Mouse (Mus musculus): ENCODE measurements around the gene Nfu1.
"Not testable (repeated sequence)": the region's sequence is repeated elsewhere in the genome, so short reads cannot be mapped to it uniquely, and the experiment has no call there.

The Nfu1 gene

DNA sequence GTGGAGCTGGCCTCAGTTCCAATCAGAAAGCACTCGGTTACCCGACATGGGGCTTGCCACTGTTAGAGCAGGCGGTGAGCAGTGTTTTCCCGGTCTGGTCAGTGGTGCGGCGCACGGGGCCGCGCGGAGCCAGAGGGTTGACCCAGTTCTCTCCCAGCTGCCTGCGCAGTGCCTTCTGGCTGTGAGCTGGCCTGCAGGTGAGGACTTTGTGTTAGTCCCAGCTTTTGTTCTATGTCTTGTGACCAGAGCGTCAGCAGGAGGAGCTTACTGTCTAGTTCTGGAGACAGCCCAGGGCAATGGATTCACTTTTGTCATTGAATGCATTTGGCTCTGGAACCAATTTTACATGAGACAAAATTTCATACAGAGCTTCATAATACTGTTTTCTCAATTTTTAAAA, 12.8 kb downstream of the Nfu1 start:
- no peak for DNase-seq (ENCODE audit: low spot score in 2 of 2)

DNA sequence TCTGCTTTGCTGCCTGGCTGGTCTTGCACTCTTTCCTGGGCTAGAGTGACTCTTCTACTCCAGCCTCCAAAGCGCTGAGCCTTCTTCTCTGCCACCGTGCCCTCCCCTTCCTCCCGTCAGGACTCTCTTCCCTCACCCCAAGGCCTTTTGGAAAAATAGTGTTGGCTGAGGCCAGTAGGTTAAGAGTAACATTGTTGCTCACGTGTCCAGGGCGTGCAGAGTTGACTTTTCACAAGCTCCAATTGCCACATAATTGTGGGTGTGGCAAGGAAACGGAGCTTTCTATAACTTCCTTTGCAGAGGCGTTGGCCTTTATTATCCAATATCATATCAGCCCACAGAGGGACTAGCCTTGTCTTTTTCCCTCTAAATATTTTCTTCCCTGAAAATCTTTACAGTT, 17.9 kb downstream of the Nfu1 start:
- peak in 1 of 2 experiments; percentile 26 for DNase-seq (ENCODE audit: low spot score in 2 of 2)

DNA sequence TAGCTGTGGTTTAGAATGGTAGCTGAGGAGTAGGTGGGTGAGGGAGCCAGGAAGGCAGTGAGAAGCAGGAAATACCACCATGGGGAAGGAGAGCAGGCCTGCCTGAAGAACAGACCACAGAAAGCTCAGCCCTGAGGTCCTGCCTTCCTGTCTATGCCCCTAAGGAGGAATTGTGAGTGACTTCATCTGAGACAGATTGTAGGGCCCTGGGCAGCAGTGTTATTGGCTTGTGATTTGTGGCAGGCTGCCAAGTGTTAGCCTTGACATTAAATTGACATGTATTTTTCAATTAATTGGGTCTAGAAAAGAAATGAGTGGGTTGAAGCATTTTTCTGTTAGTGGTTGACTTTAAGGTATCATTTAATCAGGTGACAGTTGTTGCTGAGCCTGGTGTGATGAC, 19.8 kb downstream of the Nfu1 start:
- DNase-seq (ENCODE audit: low spot score in 2 of 2), result no peak

DNA sequence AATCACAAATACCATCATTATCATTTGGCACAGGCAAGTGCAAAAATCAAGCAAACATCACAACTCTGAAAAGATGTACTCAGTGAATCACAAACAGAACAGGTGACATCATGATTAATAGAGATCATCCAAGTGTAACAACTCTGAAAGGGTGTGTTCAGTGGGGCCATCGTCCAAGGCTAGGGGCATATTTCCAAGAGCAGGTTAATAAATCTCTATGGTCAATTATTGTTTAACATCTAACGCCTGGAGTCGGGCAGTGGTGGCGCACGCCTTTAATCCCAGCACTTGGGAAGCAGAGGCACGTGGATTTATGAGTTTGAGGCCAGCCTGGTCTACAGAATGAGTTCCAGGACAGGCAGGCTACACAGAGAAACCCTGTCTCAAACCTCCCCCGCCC, 22.3 kb downstream of the Nfu1 start:
- not testable (repeated sequence) for DNase-seq (ENCODE audit: low spot score in 2 of 2)

DNA sequence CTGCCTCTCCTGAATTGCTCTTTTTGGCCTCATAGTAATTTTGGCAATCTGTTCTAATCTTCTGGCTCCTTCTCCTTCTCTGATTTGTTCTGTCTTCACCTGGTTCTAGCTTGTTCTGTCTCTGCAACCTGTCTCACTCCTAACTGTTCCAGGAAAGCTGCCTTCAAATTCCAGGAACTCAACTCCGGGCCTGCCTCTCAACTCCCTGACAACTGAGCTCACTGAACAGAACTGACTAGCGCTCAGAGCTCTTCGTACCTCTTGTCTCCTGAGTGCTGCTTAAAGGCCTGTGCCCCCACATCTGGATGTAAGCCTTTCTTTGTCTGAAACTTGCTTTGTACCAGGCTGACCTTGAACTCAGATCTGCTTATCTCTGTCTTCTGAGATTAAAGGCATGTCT, 23.4 kb downstream of the Nfu1 start:
- DNase-seq (ENCODE audit: low spot score in 2 of 2), result no peak

DNA sequence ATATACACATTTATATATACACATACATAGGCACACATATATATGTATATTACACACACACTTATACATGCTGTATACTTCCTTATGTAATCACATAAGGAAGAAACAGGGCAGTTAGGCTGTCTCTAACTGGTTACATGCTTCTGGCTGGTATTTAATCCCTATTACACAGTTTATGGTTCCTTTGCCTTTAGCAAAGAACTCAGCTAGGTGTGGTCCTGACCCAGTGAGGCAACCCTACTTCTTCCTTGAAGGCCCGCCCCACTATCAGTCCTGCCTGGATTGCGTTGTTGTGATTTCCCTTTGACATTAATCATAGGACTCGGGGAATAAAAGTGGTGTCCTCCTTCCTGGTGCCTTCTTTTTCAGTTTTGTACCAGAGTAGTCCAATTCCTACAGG, 25.4 kb downstream of the Nfu1 start:
- DNase-seq (ENCODE audit: low spot score in 2 of 2), result no peak

DNA sequence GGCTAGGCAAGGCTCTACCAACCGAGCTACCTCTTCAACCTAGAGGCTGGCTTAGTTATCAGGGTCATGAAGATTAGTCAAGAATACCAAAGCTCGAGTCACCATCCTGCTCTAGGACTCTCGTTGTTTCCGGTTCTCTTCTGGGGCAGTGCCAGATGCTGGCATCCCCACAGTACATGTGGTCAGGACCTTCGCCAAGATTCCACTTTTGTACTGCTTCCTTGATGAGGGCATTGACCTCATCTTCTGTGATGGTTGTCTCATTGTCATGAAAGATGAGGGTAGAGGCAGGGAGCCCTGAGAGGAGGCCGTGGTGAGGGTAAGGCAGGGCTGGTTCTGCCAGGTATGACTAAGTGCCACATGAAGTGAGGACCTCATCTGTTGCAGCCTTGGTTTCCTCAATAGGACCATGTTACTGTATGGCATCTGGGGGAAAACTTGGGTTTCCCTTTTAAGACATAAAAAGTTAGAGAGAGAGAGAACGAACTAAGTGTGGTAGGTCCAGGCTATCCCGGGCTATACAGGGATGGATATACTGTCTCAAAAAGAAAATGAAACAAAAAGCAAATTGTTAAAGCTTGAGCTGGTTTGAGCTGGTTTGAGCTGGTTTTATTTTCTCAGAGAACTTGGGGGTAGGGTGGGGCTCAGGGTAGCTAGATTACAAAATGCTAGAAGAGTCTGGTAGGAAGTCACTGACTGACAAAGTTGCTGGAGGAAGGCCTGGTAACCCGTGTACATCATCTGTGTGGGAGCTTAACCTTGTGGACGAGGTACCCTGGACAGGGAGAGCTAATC, 29.0 kb downstream of the Nfu1 start:
- no peak for DNase-seq (ENCODE audit: low spot score in 2 of 2)

DNA sequence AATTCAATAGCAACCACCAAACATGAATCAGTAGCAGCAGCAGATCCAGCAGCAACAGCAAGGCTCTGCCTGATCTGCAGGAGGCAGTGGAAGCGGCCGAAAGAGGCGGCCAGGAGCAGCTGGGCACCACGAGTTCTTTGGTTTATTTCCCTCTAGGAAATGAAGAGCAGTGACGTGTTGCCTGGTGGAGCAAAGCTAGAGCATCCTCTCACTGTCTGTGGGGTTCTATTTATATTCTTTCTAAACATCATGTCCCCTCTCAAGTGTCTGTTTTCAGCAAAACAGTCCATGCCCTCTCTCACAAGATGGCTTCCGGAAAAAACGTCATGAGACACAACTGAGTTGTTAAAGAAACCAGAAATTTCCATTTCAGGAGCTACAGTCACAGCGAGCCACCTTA, 30.1 kb downstream of the Nfu1 start:
- no peak for DNase-seq (ENCODE audit: low spot score in 2 of 2)

DNA sequence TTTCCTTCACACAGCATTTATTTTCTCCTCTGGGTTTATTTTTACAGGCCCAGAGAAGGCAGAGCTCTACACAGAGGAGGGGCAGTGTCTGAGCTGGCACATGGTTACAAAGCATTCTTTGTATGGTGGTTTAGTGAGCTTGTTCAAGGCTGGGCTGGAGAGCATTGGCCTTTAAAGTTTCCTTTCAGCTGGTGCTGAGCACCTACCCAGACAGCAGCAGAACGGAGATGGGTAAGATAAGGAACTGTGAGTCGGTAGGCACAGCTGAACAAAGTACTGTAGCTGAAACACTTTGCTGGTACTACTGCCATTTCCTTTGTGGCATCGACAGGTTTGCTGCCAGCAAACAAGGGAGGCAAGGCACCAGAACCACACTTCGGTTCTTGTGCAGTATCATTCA, 31.9 kb downstream of the Nfu1 start:
- DNase-seq (ENCODE audit: low spot score in 2 of 2), result no peak

DNA sequence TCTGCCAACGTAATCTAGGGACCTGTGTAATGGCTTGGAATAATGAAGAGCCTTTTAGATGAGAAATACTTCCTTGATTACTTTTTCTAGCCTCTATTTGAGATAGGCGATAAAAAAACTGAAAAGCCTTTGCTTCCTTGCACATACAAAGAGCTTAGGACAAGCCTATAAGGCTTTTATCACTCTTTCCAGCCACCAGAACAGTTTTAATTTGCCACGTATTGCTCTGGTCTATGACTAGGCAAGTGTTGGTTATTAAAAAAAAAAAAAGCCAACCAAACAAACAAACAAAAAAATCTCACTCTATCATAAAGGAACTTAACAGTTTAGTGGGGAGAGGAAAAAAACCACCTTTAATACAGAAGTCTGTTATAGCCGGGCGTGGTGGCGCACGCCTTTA, 32.4 kb downstream of the Nfu1 start:
- no peak for DNase-seq (ENCODE audit: low spot score in 2 of 2)

DNA sequence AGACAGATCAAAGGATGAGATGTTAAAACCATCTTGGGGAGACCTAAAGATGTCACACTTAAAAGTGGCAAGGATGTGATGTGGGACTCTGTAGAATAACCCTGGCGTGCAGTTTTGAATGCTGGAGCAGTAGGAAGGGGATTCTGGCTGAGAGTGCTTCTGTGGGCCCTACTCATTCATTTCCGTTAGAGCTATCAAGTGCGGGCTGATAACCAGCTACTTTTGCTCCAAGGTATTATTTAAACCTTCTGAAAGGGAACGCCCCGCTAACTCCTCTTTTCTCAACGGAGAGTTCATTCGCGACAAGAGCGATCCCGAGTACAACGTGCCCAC, 32.9 kb downstream of the Nfu1 start:
- no peak for DNase-seq (ENCODE audit: low spot score in 2 of 2)

DNA sequence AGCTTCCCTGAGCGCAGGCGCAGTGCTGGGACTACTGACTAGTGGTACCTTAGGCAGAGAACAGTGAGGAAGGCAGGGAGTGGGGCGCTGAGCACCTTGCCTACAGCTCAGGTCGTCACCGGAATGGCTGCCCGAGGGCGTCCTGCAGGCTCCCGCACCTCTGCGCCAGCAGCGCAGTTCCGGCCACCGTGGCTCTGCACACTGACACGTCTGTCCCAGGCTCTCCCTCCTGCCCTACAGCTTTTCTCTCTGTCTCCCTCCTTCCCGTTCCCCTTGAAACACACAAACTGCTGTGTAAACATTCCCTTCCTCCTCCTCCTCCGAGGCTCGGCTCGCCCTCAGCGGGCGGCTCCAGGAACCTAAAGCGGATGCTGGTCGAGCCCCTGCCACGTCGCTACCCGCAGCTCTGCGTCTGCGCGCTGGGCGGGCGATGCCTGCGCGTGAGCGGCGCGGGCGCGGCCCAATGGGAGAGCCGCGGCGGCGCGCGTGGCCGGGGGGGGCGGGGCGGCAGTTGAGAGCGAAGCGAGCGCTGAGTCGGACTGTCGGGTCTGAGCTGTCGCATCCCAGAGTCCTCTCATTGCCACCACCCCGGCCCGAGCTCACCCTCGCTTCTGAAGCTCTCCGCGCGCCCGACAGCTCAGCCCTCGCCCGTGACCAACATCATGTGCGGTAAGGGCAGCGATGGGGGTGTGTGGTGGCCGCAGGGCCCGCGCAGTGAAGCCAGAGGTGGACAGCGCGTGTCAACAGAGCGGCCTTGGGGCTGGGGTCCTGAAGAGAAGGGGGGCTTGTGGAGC, 33.5 kb downstream of the Nfu1 start, which contains the start of gene Gfpt1:
Gfpt1 (plus strand) TSS at position 510 of the 794 bp plus-strand sequence.
- peak; percentile 86 to 95 for DNase-seq (ENCODE audit: low spot score in 2 of 2)

DNA sequence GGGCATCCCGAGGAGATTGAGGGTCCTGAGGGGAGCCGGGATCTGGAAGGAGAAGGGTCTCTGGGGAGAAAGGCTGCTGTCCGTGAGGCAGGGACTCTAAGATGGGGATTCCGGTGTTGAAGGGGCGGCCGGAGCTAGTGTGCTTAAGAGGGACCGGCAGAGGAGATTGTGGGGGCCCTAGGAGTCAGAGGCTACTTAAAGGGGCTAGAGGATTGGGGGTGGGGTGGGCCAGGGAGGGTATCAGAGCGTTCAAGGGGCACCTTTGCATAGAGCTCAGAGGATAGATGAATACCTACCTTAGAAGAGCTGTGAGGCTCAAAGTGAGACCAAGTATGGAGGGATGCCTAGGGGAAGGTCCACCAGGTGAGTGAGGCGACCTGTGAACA, 34.1 kb downstream of the Nfu1 start:
- no peak for DNase-seq (ENCODE audit: low spot score in 2 of 2)

DNA sequence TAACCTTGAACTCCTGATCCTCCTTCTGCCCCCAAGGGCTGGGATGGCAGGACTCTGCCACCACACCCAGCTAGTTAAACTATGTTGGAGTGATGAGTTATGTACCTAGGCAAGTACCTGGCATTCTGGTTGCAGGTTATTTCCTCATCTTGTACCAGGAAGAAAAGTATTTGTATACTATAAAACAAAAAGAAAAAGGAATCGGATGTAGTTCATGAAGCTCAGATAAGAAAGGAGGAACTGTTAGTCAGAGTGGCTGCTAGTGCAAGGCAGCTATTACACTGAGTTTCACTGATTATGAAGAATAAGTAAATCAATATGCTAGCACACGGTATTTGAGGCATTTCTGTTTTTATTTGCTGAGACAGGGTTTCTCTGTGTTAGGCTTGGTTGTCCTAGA, 35.9 kb downstream of the Nfu1 start:
- no peak for DNase-seq (ENCODE audit: low spot score in 2 of 2)

DNA sequence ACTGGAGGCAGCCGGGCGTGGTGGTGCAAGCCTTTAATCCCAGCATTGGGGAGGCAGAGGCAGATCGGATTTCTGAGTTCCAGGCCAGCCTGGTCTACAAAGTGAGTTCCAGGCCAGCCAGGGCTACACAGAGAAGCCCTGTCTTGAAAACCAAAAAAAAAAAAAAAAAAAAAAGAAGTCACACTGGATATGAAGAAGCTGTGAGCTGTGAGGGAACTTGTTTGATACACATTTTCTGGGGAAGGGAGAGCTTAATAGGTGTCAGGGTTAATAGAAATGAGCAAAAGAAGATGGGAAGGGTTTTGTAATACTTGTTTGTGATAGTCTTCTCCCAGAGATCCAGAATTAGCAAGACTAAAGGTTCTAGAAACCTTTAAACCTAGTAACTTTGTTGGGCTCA, 36.5 kb downstream of the Nfu1 start:
- no peak for DNase-seq (ENCODE audit: low spot score in 2 of 2)

DNA sequence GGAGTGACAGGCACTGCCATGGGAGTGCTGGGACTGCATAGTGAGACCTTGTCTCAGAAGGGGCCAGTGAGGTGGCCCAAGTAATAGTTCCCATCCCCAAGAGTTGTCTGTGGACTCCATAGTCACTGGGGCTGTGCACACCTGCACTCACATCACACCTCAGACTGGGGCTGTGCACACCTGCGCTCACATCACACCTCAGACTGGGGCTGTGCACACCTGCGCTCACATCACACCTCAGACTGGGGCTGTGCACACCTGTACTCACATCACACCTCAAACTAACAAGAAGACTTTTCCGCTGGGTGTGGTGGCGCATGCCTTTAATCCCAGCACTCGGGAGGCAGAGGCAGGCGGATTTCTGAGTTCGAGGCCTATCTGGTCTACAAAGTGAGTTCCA, 39.7 kb downstream of the Nfu1 start:
- not testable (repeated sequence) for DNase-seq (ENCODE audit: low spot score in 2 of 2)

DNA sequence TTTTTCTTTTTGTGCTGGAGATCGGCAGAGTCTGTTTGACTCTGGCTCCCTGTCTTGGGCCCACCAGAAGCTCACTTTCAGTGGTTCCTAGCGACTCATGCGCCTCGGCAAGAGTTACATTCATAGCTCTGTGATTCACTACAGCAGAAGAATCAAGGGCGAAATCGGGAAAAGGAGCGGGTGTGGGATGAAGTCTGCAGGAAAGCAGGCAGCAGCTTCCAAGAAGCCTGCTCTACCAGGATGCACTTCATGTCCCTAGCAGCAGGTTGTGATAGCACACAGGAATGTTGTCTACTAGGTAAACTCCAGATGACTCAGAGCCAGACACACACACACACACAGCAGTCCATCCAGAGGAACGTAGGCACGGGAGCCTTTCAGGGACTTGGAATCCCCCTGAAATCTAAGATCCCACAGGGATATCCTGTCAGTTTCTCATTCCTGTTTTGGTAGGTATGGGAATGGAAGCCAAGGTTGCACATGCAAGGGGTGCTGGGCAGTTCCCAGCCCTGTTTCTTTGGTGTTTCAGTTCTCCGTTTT, 42.9 kb downstream of the Nfu1 start:
- no peak for DNase-seq (ENCODE audit: low spot score in 2 of 2)

DNA sequence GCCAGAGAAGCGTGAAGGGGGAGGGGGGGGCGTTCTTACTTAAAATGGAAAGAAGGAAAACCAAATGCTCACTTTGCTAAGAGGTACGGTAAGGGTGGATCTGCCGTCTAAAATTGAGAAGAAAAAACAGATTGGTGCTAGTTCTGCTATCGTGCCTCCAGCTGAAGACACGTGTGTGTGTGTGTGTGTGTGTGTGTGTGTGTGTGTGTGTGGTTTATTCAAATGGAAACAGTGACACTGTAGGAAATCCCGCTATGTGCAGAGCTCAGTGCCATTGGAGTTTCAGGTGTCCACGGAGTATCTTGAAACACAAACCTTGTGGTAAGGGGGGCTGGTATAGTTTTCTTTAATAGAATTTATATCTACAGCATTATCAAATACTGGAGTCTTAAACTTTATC, 45.2 kb downstream of the Nfu1 start:
- no peak for DNase-seq (ENCODE audit: low spot score in 2 of 2)

DNA sequence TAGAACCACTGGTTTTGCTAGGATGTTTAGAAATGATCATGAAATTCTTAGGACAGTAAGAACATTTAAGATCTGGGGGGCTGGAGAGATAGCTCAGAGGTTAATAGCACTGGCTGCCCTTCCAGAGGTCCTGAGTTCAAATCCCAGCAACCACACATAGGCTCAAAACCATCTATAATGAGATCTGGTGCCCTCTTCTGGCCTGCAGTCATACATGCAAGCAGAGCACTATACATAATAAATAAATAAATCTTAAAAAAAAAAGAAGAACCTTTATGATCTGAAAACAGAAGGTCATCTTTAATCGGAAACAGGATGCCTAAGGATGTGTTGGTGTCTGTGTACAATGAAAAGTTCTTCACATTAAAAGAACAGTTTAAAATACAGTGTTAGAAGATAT, 50.7 kb downstream of the Nfu1 start:
- DNase-seq (ENCODE audit: low spot score in 2 of 2), result no peak

DNA sequence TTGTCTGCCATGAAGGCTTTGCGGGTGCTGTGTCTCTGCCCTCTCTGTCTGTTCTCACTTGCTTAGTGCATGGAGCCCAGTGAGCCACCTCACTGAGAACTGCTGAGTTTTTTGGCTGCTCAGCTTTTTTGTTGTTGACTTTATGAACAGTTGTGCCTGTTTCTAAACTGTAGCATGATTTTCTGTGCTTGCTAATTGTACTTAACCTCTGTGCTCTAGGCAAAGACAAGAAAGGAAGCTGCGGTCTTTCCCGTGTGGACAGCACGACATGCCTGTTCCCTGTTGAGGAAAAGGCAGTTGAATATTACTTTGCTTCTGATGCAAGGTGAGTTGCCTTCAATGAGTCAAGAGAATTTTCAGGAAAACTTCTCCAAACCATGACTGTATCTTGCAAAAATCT, 54.5 kb downstream of the Nfu1 start:
- no peak for DNase-seq (ENCODE audit: low spot score in 2 of 2)

DNA sequence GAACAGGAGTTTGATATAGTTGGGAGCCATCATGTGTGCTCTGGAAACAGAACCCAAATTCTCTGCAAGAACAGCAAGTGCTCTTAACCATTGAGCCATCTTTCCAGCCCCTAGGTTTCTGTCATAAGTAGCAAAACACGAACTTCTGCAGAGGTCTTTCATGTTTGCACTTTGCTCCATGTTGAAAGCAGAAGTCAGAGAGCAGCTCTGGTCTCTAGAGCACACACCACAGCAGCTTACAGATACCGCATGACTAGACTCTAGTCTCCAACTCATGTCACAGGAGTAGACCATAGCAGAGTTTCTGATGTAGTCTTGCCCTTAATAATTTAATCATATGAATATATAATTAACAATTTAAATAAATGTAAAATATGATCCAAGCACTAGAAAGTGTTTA, 59.2 kb downstream of the Nfu1 start:
- DNase-seq (ENCODE audit: low spot score in 2 of 2), result no peak

DNA sequence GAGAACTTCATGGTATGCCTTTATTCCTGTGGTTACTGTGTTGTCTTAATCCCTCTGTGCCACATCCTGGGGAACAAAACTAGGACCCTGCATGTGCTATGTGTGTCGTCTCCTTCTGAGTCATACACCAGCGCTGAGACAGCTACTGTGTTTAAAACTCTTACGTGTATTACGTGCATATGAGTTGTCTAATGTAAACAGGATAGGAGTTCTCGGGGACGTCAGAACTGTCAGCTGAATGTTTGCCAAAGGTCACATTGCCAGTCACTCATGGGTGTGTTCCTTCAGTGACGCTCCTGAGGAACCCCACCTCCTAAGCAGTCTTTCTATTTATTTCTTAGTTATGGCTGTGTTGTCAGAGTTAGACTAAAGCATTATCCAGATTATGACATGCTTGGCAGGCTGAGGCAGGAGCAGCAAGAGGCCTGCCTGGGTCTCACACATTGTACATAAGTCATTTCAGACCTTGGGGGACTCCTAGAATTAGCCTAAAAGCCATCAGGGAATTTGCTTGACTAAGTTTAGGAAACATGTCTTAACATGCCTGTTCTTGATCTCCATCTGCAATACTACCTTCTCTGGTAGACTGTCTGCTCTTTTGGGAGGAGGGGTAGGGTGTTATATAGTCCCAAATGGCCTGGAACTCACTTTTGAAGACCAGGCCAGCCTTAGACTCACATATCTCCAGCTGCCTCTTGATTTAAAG, 60.3 kb downstream of the Nfu1 start:
- DNase-seq (ENCODE audit: low spot score in 2 of 2), result no peak

DNA sequence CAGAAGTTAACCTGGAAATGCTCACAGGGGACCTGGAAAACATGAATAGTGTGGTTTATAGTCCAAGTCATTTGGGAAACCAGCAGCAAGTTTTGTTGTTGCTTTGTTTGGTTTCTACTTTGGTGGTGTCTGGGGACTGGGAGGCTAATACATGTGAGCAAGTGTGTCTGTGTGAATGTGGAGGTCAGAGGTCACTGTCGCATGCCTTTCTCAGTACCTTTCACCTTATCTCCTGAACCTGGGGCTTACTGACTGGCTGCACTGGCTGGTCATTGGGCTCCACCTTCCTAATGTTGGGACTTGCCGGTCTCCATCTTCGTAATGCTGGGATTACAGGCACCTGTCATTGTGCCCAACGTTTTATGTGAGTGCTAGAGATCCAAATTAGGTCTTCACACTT, 61.6 kb downstream of the Nfu1 start:
- DNase-seq (ENCODE audit: low spot score in 2 of 2), result no peak
